Mouse (Mus musculus) stomach, embryonic 15.5 days (tissue): ENCODE data around the gene Kansl1l. TPM values are rescaled to one million over a fixed set of nuclear protein-coding genes. Genes with fewer than 3 reads are reported as not detected.
"Not testable (repeated sequence)": the region's sequence is repeated elsewhere in the genome, so short reads cannot be mapped to it uniquely, and the experiment has no call there.

Experiments
- ATAC-seq: fragments of 200-750 bp; cut with Nextera tagmentation; 2 replicates; pipeline ENCODE4 v1.8.0; 2017; ENCODE audit warnings: low read depth, moderate number of reproducible peaks, moderate TSS enrichment; ENCODE audit not compliant: insufficient read depth, low FRiP score
- H3K27ac ChIP-seq: fragments of 300-500 bp; sonication (generic); 2 replicates; pipeline ENCODE4 v1.5.1; 2015; ENCODE audit warnings: mild to moderate bottlenecking, inconsistent platforms
- H3K27me3 ChIP-seq: fragments of 300-500 bp; sonication (generic); replicated peaks from 2 replicates; pipeline ENCODE4 v1.6.1; 2015; ENCODE audit warnings: inconsistent platforms
- H3K36me3 ChIP-seq: fragments of 300-500 bp; sonication (generic); 2 replicates; pipeline ENCODE4 v1.6.1; 2015; ENCODE audit warnings: inconsistent platforms
- H3K4me1 ChIP-seq: fragments of 300-500 bp; sonication (generic); 2 replicates; pipeline ENCODE4 v1.6.1; 2015; ENCODE audit warnings: inconsistent platforms
- H3K4me2 ChIP-seq: fragments of 300-500 bp; sonication (generic); 2 replicates; pipeline ENCODE4 v1.6.1; 2015; ENCODE audit warnings: mild to moderate bottlenecking, inconsistent platforms
- H3K4me3 ChIP-seq: fragments of 300-500 bp; sonication (generic); replicated peaks from 2 replicates; pipeline ENCODE4 v1.5.1; 2015; ENCODE audit warnings: inconsistent platforms
- H3K9ac ChIP-seq: fragments of 300-500 bp; sonication (generic); 2 replicates; pipeline ENCODE4 v1.6.1; 2015; ENCODE audit warnings: inconsistent platforms
- H3K9me3 ChIP-seq: fragments of 300-500 bp; sonication (generic); 2 replicates; pipeline ENCODE4 v1.6.1; 2016; ENCODE audit warnings: inconsistent platforms
- WGBS: fragments of 180-500 bp; shearing (Covaris S2); methylation state at CpG from one replicate; pipeline ENCODE4 v1.1.7; 2015; 5-methylcytosine and 5-hydroxymethylcytosine counted together
- polyA plus RNA-seq: library from polyadenylated mRNA; unstranded; fragments of >200 nt; fragmentation: Nextera tagmentation; extraction: Ambion mirVana; gene quantifications from 2 replicates; pipeline ENCODE4 v1.2.1, GENCODE M21; 2015

The Kansl1l gene
- polyA plus RNA-seq, 1 experiment from 2014 or later: 14.3 TPM

- ATAC-seq: no peak
- Histone ChIP-seq H3K27ac (no peak overlapping the region), H3K27me3 (no peaks in the 10 kb centered on the region), H3K9ac (no peak overlapping the region), H3K9me3 (no peaks in the 10 kb centered on the region), H3K4me3 (no peak overlapping the region), H3K36me3 (peaks cover 8% of the 10 kb centered on the region), H3K4me2 (no peak overlapping the region), H3K4me1 (no peaks in the 10 kb centered on the region)
- WGBS: 98% methylated on average over 1 of the region's 1 CpGs
Measured at GRCm38 (mm10) chr1:66768764-66769163, 48.6 kb downstream of the Kansl1l start.

- no peak for ATAC-seq
- WGBS: 60% methylated on average over 1 of the region's 1 CpGs
- H3K27ac ChIP-seq: no peak overlapping the region
- no peaks in the 10 kb centered on the region for H3K4me1 ChIP-seq
- peaks cover 10% of the 10 kb centered on the region; the same call in 1 of the 2 replicates for H3K36me3 ChIP-seq
- H3K9ac ChIP-seq: no peak overlapping the region
- H3K9me3 ChIP-seq: no peaks in the 10 kb centered on the region
- no peak overlapping the region for H3K4me3 ChIP-seq
- no peaks in the 10 kb centered on the region for H3K27me3 ChIP-seq
- H3K4me2 ChIP-seq: no peak overlapping the region
Measured at GRCm38 (mm10) chr1:66730581-66730980, 86.8 kb downstream of the Kansl1l start.

GRCm38 (mm10) chr1:66712859-66713258, 104.5 kb downstream of the Kansl1l start:
- no peak for ATAC-seq

GRCm38 (mm10) chr1:66704523-66704922, 112.8 kb downstream of the Kansl1l start:
- no peak overlapping the region for H3K4me2 ChIP-seq
- ATAC-seq: no peak
- H3K4me1 ChIP-seq: peaks cover 4% of the 10 kb centered on the region; the same call in 1 of the 2 replicates
- 0 out of 2 replicates have a peak, but pooled peaks cover 7% of the 10 kb centered on the region for H3K36me3 ChIP-seq
- H3K9me3 ChIP-seq: no peaks in the 10 kb centered on the region
- H3K27ac ChIP-seq: no peak overlapping the region
- H3K9ac ChIP-seq: no peak overlapping the region
- H3K4me3 ChIP-seq: no peak overlapping the region
- WGBS: 59% methylated on average over 6 of the region's 6 CpGs
- no peaks in the 10 kb centered on the region for H3K27me3 ChIP-seq

More at GRCm38 (mm10) chr1:66712859-66713258, 104.5 kb downstream of the Kansl1l start:
- H3K27ac ChIP-seq: no peak overlapping the region
- no peak overlapping the region for H3K4me3 ChIP-seq
- H3K36me3 ChIP-seq: peaks cover 7% of the 10 kb centered on the region; the same call in 1 of the 2 replicates
- no peak overlapping the region for H3K9ac ChIP-seq
- no peaks in the 10 kb centered on the region for H3K27me3 ChIP-seq
- no peaks in the 10 kb centered on the region for H3K4me1 ChIP-seq
- H3K4me2 ChIP-seq: no peak overlapping the region
- WGBS: 87% methylated on average over 3 of the region's 3 CpGs
- no peaks in the 10 kb centered on the region for H3K9me3 ChIP-seq

GRCm38 (mm10) chr1:66702623-66703345, 114.6 kb downstream of the Kansl1l start:
- 0 out of 2 replicates have a peak, but pooled peaks cover 7% of the 10 kb centered on the region for H3K36me3 ChIP-seq
- ATAC-seq: no peak
- WGBS: 76% methylated on average over 4 of the region's 4 CpGs

GRCm38 (mm10) chr1:66701576-66701940, 115.8 kb downstream of the Kansl1l start:
- Histone ChIP-seq H3K27me3 (no peaks in the 10 kb centered on the region), H3K4me1 (peaks cover 4% of the 10 kb centered on the region; the same call in 1 of the 2 replicates), H3K4me2 (peak overlapping the region; percentile 55), H3K4me3 (peak overlapping the region; percentile 79), H3K27ac (no peak overlapping the region), H3K9ac (peak overlapping the region; percentile 81; the same call in 1 of the 2 replicates), H3K9me3 (no peaks in the 10 kb centered on the region), H3K36me3 (0 out of 2 replicates have a peak, but pooled peaks cover 1% of the 10 kb centered on the region)
- no peak for ATAC-seq
- 34% methylated on average over 2 of the region's 2 CpGs for WGBS

More at GRCm38 (mm10) chr1:66702623-66703345, 114.6 kb downstream of the Kansl1l start:
- no peak overlapping the region for H3K4me2 ChIP-seq
- no peak overlapping the region for H3K4me3 ChIP-seq
- no peaks in the 10 kb centered on the region for H3K9me3 ChIP-seq
- H3K4me1 ChIP-seq: peaks cover 4% of the 10 kb centered on the region; the same call in 1 of the 2 replicates
- no peaks in the 10 kb centered on the region for H3K27me3 ChIP-seq
- no peak overlapping the region for H3K27ac ChIP-seq
- no peak overlapping the region for H3K9ac ChIP-seq

- Histone ChIP-seq H3K9me3 (no peaks in the 10 kb centered on the region), H3K9ac (peak within 1 kb of the TSS; percentile 81), H3K36me3 (no peaks in the 10 kb centered on the region), H3K4me1 (peaks cover 4% of the 10 kb centered on the region; the same call in 1 of the 2 replicates), H3K4me2 (peak within 1 kb of the TSS; percentile 55), H3K4me3 (peak within 1 kb of the TSS; percentile 79), H3K27me3 (no peaks in the 10 kb centered on the region), H3K27ac (peak within 1 kb of the TSS; percentile 80)
- under 1% methylated on average over 73 of the region's 73 CpGs for WGBS
- ATAC-seq: peak; percentile 100
Measured at GRCm38 (mm10) chr1:66700693-66701575, 116.4 kb downstream of the Kansl1l start, which contains the start of gene Rpe. Gene Rpe, plus strand, starts transcription at chr1:66700831.

- H3K9ac ChIP-seq: no peak overlapping the region
- no peaks in the 10 kb centered on the region for H3K9me3 ChIP-seq
- no peak overlapping the region for H3K27ac ChIP-seq
- H3K4me1 ChIP-seq: peaks cover 4% of the 10 kb centered on the region; the same call in 1 of the 2 replicates
- no peaks in the 10 kb centered on the region for H3K36me3 ChIP-seq
- no peaks in the 10 kb centered on the region for H3K27me3 ChIP-seq
- peak; percentile 3; the same call in 1 of the 2 replicates for ATAC-seq
- peak overlapping the region; percentile 55 for H3K4me2 ChIP-seq
- peak overlapping the region; percentile 79 for H3K4me3 ChIP-seq
- 49% methylated on average over 5 of the region's 5 CpGs for WGBS
Measured at GRCm38 (mm10) chr1:66700149-66700692, 117.1 kb downstream of the Kansl1l start.

- not testable (repeated sequence) for H3K4me3 ChIP-seq, H3K4me2 ChIP-seq, H3K4me1 ChIP-seq, H3K36me3 ChIP-seq, H3K9ac ChIP-seq, H3K27me3 ChIP-seq, ATAC-seq, H3K9me3 ChIP-seq, H3K27ac ChIP-seq
- 85% methylated on average over 10 of the region's 10 CpGs for WGBS
Measured at GRCm38 (mm10) chr1:66699630-66700029, 117.7 kb downstream of the Kansl1l start.

GRCm38 (mm10) chr1:66695296-66695695, 122.1 kb downstream of the Kansl1l start:
- Histone ChIP-seq H3K36me3 (no peaks in the 10 kb centered on the region), H3K9me3 (no peaks in the 10 kb centered on the region), H3K27ac (no peak overlapping the region), H3K9ac (no peak overlapping the region), H3K4me1 (no peaks in the 10 kb centered on the region), H3K4me3 (no peak overlapping the region), H3K4me2 (no peak overlapping the region), H3K27me3 (no peaks in the 10 kb centered on the region)
- ATAC-seq: no peak
- WGBS: 67% methylated on average over 7 of the region's 7 CpGs

- Histone ChIP-seq H3K4me3 (no peak overlapping the region), H3K9ac (no peak overlapping the region), H3K4me1 (no peaks in the 10 kb centered on the region), H3K36me3 (no peaks in the 10 kb centered on the region), H3K27me3 (no peaks in the 10 kb centered on the region), H3K9me3 (no peaks in the 10 kb centered on the region), H3K4me2 (no peak overlapping the region), H3K27ac (no peak overlapping the region)
- no peak for ATAC-seq
- WGBS: 61% methylated on average over 5 of the region's 5 CpGs
Measured at GRCm38 (mm10) chr1:66694266-66694665, 123.1 kb downstream of the Kansl1l start.
